ENCODE assay signal across 10 mouse cellular contexts in the genomic region with DNA sequence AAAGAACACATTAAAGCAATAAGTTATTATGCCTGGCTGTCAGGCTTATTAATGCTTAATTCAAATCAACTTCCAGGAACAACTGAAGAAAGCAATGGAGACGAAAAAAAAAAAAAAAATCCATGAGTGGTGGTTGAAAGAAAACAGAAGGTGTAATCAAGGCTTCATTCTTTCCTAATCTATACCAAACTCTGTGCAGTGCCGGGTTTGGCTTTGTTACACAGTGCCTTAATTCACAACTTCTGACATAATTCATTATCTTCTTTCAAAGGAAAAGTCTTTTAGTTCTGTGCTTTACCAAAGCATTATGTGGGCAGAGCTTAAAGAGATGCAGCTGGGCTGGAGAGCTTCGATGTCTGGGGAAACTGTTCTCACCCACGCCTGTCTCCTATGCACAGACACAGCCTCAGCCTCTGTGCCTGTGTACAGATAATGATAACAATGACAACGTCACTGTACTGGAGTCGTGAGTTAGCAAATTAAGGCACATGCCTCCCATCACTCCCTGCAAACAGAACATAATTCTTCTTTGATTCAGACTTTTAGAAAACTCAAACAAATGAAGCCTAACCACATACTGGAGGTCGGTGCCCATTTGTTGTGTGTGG.
DNase-seq lines count a peak whose midpoint lies in the region; ATAC-seq and TF ChIP-seq lines count a peak whose summit lies in the region.
"Had no signal": no experiment of that assay in that cellular context is flagged by ENCODE, and none has a peak within 500 bp of the region (broad histone marks: within the 10 kb centered on the region; RNA-seq: fewer than 3 reads in every experiment).

No protein-coding gene starts in this region.

- no peaks in the 10 kb centered on the region for H3K27me3 ChIP-seq in heart, embryonic 10.5 days (ENCODE audit: insufficient read depth, poor library complexity, severe bottlenecking)
- H3K27me3 ChIP-seq in forebrain, postnatal 0 days (ENCODE audit: insufficient read depth, low read length): no peaks in the 10 kb centered on the region
- H3K27me3 ChIP-seq: liver, embryonic 12.5 days had no signal

- 24% methylated on average over 7 of the region's 7 CpGs for WGBS in heart, embryonic 10.5 days
- WGBS in forebrain, postnatal 0 days: 17% methylated on average over 7 of the region's 7 CpGs

- H3K4me3 ChIP-seq in heart, embryonic 10.5 days: no peak overlapping the region
- H3K4me3 ChIP-seq in forebrain, postnatal 0 days (ENCODE audit: low read depth, low read length): no peak overlapping the region
- H3K4me3 ChIP-seq: liver, embryonic 12.5 days had no signal

- peak; percentile 48; the same call in 1 of the 2 replicates for ATAC-seq in forebrain, postnatal 0 days
- ATAC-seq: intestine, postnatal 0 days; liver, embryonic 12.5 days had no signal

- no peak overlapping the region for H3K4me2 ChIP-seq in forebrain, postnatal 0 days (ENCODE audit: low read depth)
- H3K4me2 ChIP-seq: liver, embryonic 12.5 days had no signal

- H3K36me3 ChIP-seq in heart, embryonic 10.5 days: no peaks in the 10 kb centered on the region
- no peaks in the 10 kb centered on the region for H3K36me3 ChIP-seq in forebrain, postnatal 0 days (ENCODE audit: insufficient read depth)
- H3K36me3 ChIP-seq: liver, embryonic 12.5 days had no signal

- no peak overlapping the region for H3K27ac ChIP-seq in heart, embryonic 10.5 days
- H3K27ac ChIP-seq in forebrain, postnatal 0 days (ENCODE audit: low read depth, low read length): no peak overlapping the region
- H3K27ac ChIP-seq: liver, embryonic 12.5 days had no signal

- peak; percentile 75 for DNase-seq in heart, embryonic 10.5 days (ENCODE audit: low spot score)
- DNase-seq in heart, postnatal 4 days: no peak
- peak; percentile 17 for DNase-seq in MN1 (ENCODE audit: low spot score)
- DNase-seq in forebrain, postnatal 0 days: no peak
- DNase-seq in left cerebral cortex, adult 8-10 months (ENCODE audit: low spot score in 2 of 2): peak; percentile 5 to 76
- no peak for DNase-seq in ovary, postnatal 14 days (ENCODE audit: low spot score)
- DNase-seq in urinary bladder, adult 2 months (ENCODE audit: low spot score): no peak
- DNase-seq in adrenal gland, postnatal 10 days: no peak

- H3K9me3 ChIP-seq in heart, embryonic 10.5 days: no peaks in the 10 kb centered on the region
- no peaks in the 10 kb centered on the region for H3K9me3 ChIP-seq in forebrain, postnatal 0 days (ENCODE audit: low read length)
- H3K9me3 ChIP-seq: liver, embryonic 12.5 days had no signal

- no peak overlapping the region for H3K9ac ChIP-seq in forebrain, postnatal 0 days
- H3K9ac ChIP-seq: liver, embryonic 12.5 days had no signal

- TF ChIP-seq CTCF in forebrain, postnatal 0 days (IDR thresholded peaks at IDR 0.05; ENCODE audit: low read depth): no peak

- no peaks in the 10 kb centered on the region; the same call in 1 of the 2 replicates for H3K4me1 ChIP-seq in heart, embryonic 10.5 days
- no peaks in the 10 kb centered on the region for H3K4me1 ChIP-seq in forebrain, postnatal 0 days (ENCODE audit: insufficient read depth)
- H3K4me1 ChIP-seq: liver, embryonic 12.5 days had no signal

Comparison
In these comparisons a context has a peak if more than half of its experiments do, and no peak if none do; other contexts are left out.
1. DNase-seq: peak in heart, embryonic 10.5 days (single experiment), MN1 (single experiment) and left cerebral cortex, adult 8-10 months (2 of 2); none in heart, postnatal 4 days (single experiment), forebrain, postnatal 0 days (single experiment), ovary, postnatal 14 days (single experiment), urinary bladder, adult 2 months (single experiment) and adrenal gland, postnatal 10 days (single experiment).